Mouse (Mus musculus): Measurements from ENCODE around the gene Ift88. TPM values are rescaled to one million over a fixed set of nuclear protein-coding genes. Genes with fewer than 3 reads are reported as not detected.
A peak's percentile ranks its signal among the peaks of the same experiment; 100 is the strongest.

Gene Ift88
- polyA plus RNA-seq, 1 experiment: 0.58 TPM

DNA sequence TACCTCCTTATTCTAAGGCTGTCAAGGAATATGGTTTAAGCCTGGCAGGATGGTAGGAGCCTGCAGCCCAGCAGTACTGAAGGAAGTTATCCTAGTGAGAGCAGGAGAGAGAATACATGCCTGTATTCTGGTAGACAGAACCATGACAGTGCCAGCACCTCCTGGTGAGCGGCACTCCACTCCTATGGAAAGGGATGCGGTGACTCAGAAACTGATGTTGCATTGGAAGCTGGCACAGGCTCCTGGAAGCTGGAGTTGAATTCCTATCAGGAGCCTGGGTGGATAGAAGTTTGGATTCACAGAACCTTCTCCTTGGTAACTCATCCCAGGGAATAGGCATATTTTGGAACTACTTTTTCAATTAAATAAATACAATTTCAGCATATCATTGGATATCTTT is 70.0 kb downstream of the Ift88 start:
- Histone ChIP-seq H3K27me3 (ENCODE audit: control insufficient read depth, insufficient read depth, low read length) (no peaks in the 10 kb centered on the region), H3K36me3 (ENCODE audit: control insufficient read depth, insufficient read depth, low read length) (no peaks in the 10 kb centered on the region), H3K4me1 (ENCODE audit: control insufficient read depth, insufficient read depth, insufficient read length, low read length) (peaks cover 2% of the 10 kb centered on the region; the same call in 1 of the 2 replicates), H3K27ac (ENCODE audit: insufficient read depth, low read depth, low read length) (no peak overlapping the region), H3K4me3 (ENCODE audit: low read depth, low read length) (no peak overlapping the region)
- TF ChIP-seq CTCF (IDR thresholded peaks at IDR 0.05; ENCODE audit: extremely low read depth, insufficient read length, insufficient replicate concordance, low read depth, low read length) (no peak), POLR2A (IDR thresholded peaks at IDR 0.05; ENCODE audit: low read depth, low read length) (no peak)
- 98% methylated on average over 2 of the region's 2 CpGs for WGBS

DNA sequence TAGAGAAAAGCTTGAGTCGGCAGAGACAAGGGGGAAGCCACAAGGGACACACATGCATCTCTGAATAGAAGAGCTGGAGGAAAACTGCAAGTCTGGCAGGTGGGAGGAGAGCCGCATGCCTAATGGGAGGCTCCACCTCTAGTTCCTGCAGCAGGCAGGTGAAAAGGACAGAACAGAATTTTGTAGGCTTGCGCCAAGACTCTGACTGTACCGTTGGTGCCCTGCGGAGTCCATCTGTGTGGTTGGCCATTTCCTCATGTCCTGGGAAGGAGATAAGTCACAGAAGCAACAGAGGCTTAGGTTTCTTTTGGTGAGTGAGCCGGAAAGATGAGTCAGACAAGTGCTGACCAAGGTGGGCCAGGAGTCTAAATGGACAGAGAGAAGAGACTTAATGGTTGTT is 79.9 kb downstream of the Ift88 start:
- Histone ChIP-seq H3K4me3 (ENCODE audit: low read depth, low read length) (no peak overlapping the region), H3K27ac (ENCODE audit: insufficient read depth, low read depth, low read length) (no peak overlapping the region), H3K4me1 (ENCODE audit: control insufficient read depth, insufficient read depth, insufficient read length, low read length) (no peaks in the 10 kb centered on the region), H3K36me3 (ENCODE audit: control insufficient read depth, insufficient read depth, low read length) (no peaks in the 10 kb centered on the region), H3K27me3 (ENCODE audit: control insufficient read depth, insufficient read depth, low read length) (no peaks in the 10 kb centered on the region)
- TF ChIP-seq POLR2A (IDR thresholded peaks at IDR 0.05; ENCODE audit: low read depth, low read length) (no peak), CTCF (IDR thresholded peaks at IDR 0.05; ENCODE audit: extremely low read depth, insufficient read length, insufficient replicate concordance, low read depth, low read length) (no peak)
- 85% methylated on average over 6 of the region's 6 CpGs for WGBS

DNA sequence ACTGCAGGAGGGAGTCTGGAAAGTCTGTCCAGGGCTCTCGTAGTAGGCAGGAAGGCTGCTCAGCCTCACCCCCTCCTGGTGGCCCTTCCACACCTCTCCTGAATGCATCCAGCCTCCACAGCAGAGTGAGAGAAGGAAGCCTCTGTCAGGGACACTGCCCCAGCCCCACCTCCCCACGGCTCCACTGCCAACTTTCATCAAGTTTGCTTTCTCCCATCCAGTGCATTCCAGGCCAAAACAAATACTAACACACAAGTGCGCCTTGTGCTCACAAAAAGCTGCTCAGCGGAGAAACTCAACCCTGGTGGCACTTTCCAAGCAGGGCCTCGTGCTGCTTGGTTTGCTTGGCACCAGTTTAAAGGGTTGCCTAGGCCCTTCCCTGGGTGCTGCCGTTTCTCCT is 85.7 kb downstream of the Ift88 start:
- no peak overlapping the region for H3K27ac ChIP-seq (ENCODE audit: insufficient read depth, low read depth, low read length)
- H3K27me3 ChIP-seq (ENCODE audit: control insufficient read depth, insufficient read depth, low read length): no peaks in the 10 kb centered on the region
- TF ChIP-seq CTCF (IDR thresholded peaks at IDR 0.05; ENCODE audit: extremely low read depth, insufficient read length, insufficient replicate concordance, low read depth, low read length) (no peak), POLR2A (IDR thresholded peaks at IDR 0.05; ENCODE audit: low read depth, low read length) (no peak)
- H3K36me3 ChIP-seq (ENCODE audit: control insufficient read depth, insufficient read depth, low read length): no peaks in the 10 kb centered on the region
- H3K4me1 ChIP-seq (ENCODE audit: control insufficient read depth, insufficient read depth, insufficient read length, low read length): no peaks in the 10 kb centered on the region
- H3K4me3 ChIP-seq (ENCODE audit: low read depth, low read length): no peak overlapping the region
- 59% methylated on average over 6 of the region's 6 CpGs for WGBS

DNA sequence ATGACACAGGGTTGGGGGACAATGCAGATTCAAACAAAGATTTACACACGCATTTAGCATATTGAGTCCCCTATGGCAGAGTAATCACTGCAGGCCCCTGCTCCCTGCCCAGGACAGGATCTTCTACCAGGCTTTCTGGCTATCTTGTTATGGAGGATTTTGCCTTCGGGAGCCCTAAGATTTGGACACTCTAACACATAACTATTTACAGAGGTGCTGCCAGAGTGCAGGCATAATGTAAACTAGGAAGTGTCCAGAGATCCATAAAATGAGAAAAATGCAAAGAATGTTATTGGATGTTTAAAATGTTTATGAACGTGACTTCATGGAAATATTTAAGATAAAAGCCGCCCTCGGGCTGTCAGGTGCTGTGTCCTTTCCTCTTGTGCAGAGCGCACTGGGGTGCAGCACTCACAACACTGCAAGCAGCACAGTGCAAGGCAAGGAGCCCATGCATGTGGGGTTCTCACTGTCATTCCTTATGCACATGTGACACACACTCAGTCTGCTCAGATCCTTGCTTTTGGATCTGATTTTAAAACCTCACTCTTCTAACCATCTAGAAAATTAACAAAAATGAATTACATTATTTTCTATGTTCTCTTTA is 91.4 kb downstream of the Ift88 start:
- WGBS: 73% methylated on average over 6 of the region's 6 CpGs
- Histone ChIP-seq H3K27me3 (ENCODE audit: control insufficient read depth, insufficient read depth, low read length) (no peaks in the 10 kb centered on the region), H3K36me3 (ENCODE audit: control insufficient read depth, insufficient read depth, low read length) (no peaks in the 10 kb centered on the region), H3K4me1 (ENCODE audit: control insufficient read depth, insufficient read depth, insufficient read length, low read length) (no peaks in the 10 kb centered on the region), H3K4me3 (ENCODE audit: low read depth, low read length) (no peak overlapping the region), H3K27ac (ENCODE audit: insufficient read depth, low read depth, low read length) (no peak overlapping the region)
- TF ChIP-seq POLR2A (IDR thresholded peaks at IDR 0.05; ENCODE audit: low read depth, low read length): no peak
- no peak for TF ChIP-seq CTCF (IDR thresholded peaks at IDR 0.05; ENCODE audit: extremely low read depth, insufficient read length, insufficient replicate concordance, low read depth, low read length)

DNA sequence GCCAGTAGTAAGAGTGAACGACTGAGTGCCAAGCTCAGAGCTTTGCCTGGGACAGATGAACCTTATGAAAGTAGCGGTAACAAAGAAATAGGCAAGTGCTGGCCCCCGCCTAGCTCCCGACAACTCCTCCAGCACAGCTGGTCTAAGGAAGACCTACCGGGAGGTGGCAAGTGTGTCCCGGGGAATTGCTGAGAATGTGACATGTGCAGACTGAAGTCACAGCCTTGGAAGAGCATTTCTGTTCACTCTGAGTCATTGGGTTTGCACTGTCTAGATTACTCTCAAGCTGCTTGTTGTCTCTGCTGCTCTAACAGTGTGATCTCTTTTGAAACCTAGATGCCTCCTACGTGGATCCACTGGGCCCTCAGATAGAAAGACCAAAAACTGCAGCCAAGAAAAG is 93.1 kb downstream of the Ift88 start:
- Histone ChIP-seq H3K27ac (ENCODE audit: insufficient read depth, low read depth, low read length) (no peak overlapping the region), H3K4me3 (ENCODE audit: low read depth, low read length) (no peak overlapping the region), H3K36me3 (ENCODE audit: control insufficient read depth, insufficient read depth, low read length) (no peaks in the 10 kb centered on the region), H3K27me3 (ENCODE audit: control insufficient read depth, insufficient read depth, low read length) (no peaks in the 10 kb centered on the region), H3K4me1 (ENCODE audit: control insufficient read depth, insufficient read depth, insufficient read length, low read length) (no peaks in the 10 kb centered on the region)
- 88% methylated on average over 7 of the region's 7 CpGs for WGBS
- TF ChIP-seq CTCF (IDR thresholded peaks at IDR 0.05; ENCODE audit: extremely low read depth, insufficient read length, insufficient replicate concordance, low read depth, low read length) (no peak), POLR2A (IDR thresholded peaks at IDR 0.05; ENCODE audit: low read depth, low read length) (no peak)

DNA sequence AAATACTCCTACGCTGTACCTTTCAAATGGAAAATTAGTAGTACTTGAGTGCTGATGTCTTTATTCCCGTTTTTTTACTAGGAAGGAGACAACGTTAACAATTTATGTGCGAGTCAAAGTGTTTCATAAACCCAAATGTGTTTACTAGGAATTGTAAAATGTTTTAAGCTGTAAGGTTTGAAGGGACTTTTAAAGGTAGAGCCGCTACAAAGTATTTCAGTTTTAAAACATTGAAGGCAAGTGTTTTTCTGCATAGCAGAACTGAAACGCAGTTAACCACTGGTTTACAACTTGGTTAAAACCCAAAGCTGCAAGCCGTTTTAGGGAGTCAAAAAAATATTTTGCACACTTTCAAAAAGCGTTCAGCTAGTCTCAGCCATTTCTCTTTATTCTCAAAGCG is 99.9 kb downstream of the Ift88 start:
- Histone ChIP-seq H3K4me3 (ENCODE audit: low read depth, low read length) (no peak overlapping the region), H3K27me3 (ENCODE audit: control insufficient read depth, insufficient read depth, low read length) (no peaks in the 10 kb centered on the region), H3K27ac (ENCODE audit: insufficient read depth, low read depth, low read length) (no peak overlapping the region), H3K4me1 (ENCODE audit: control insufficient read depth, insufficient read depth, insufficient read length, low read length) (peaks cover 3% of the 10 kb centered on the region; the same call in 1 of the 2 replicates), H3K36me3 (ENCODE audit: control insufficient read depth, insufficient read depth, low read length) (no peaks in the 10 kb centered on the region)
- 90% methylated on average over 9 of the region's 9 CpGs for WGBS
- TF ChIP-seq POLR2A (IDR thresholded peaks at IDR 0.05; ENCODE audit: low read depth, low read length) (no peak), CTCF (IDR thresholded peaks at IDR 0.05; ENCODE audit: extremely low read depth, insufficient read length, insufficient replicate concordance, low read depth, low read length) (no peak)

DNA sequence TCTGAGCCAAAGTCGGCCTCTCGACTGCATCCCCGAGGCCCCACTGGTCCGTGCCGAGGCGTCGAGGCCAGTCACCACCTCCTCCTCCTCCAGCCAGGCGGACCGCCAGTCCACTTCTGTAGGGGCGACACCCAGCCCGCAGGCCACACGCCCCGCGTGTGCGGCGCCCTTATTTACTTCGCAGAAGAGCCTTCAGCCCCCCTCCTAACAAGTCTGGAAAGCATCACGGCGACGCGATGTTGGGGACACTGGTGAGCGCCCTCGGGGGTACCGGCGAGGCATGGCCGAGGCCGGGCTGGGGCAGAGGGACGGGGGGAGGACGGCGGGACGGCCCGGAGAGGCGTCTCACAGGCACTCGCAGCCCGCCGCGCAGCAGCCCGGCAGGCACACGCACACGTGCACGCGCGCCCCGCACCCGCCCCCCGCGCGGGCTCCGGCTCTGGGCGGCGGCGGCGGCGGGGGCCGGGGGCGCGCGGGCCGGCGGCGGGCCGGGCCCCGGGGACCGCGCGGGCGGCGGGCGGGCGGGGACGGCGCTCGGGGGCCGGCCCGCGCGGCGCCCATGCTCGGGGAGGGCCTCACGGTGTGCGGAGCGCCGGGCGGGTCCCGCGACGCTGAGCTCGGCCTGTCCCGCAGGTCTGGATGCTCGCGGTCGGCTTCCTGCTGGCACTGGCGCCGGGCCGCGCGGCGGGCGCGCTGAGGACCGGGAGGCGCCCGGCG is 101.0 kb downstream of the Ift88 start, which contains the start of gene Il17d:
Gene Il17d (plus strand): TSS at position 107 of the 717 bp plus-strand sequence.
- TF ChIP-seq POLR2A (IDR thresholded peaks at IDR 0.05; ENCODE audit: low read depth, low read length) (no peak), CTCF (IDR thresholded peaks at IDR 0.05; ENCODE audit: extremely low read depth, insufficient read length, insufficient replicate concordance, low read depth, low read length) (no peak)
- Histone ChIP-seq H3K4me1 (ENCODE audit: control insufficient read depth, insufficient read depth, insufficient read length, low read length) (peaks cover 3% of the 10 kb centered on the region; the same call in 1 of the 2 replicates), H3K36me3 (ENCODE audit: control insufficient read depth, insufficient read depth, low read length) (no peaks in the 10 kb centered on the region), H3K27me3 (ENCODE audit: control insufficient read depth, insufficient read depth, low read length) (no peaks in the 10 kb centered on the region), H3K27ac (ENCODE audit: insufficient read depth, low read depth, low read length) (no peak within 1 kb of the TSS), H3K4me3 (ENCODE audit: low read depth, low read length) (peak within 1 kb of the TSS; percentile 65)
- WGBS: 3% methylated on average over 100 of the region's 104 CpGs
